Comparison of ENCODE assay signal across 25 mouse cellular contexts in the genomic region with DNA sequence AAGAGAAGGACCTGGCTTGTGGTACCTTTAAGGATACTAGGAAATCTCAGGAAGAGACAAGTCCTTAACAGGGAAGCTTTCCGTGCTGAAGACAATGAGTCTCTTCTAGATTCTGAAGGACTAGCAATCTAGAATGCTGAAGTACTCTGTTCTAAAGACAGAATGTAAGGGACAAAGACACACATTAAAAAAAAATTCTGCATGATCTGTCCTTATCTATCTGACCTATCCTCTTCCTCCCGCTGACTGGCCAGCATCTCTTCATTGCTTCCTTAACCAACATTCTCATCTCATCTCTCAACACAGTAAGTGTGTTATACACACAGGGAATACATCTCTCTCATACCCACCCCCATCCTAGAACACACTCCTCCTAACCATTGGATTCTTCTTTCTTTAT. TPM values are rescaled to one million over a fixed set of nuclear protein-coding genes. Genes with fewer than 3 reads are reported as not detected.
DNase-seq lines count a peak whose midpoint lies in the region; ATAC-seq and TF ChIP-seq lines count a peak whose summit lies in the region.
"Had no signal": no experiment of that assay in that cellular context is flagged by ENCODE, and none has a peak within 500 bp of the region (broad histone marks: within the 10 kb centered on the region; RNA-seq: fewer than 3 reads in every experiment).

A gene (minus strand): TSS at position 101 of the 400 bp plus-strand sequence.

- no peaks in the 10 kb centered on the region for H3K4me1 ChIP-seq in heart, embryonic 12.5 days (replicated peaks)
- no peaks in the 10 kb centered on the region for H3K4me1 ChIP-seq in midbrain, embryonic 11.5 days (ENCODE audit: control insufficient read depth, insufficient read depth, low read length)
- H3K4me1 ChIP-seq in midbrain, embryonic 13.5 days (replicated peaks), result no peaks in the 10 kb centered on the region
- H3K4me1 ChIP-seq in testis, adult 2 months (ENCODE audit: control insufficient read depth, insufficient read depth, low read length), result no peaks in the 10 kb centered on the region

- no peak within 1 kb of the TSS for H3K27ac ChIP-seq in heart, embryonic 12.5 days (ENCODE audit: poor library complexity, severe bottlenecking)
- H3K27ac ChIP-seq in midbrain, embryonic 11.5 days (ENCODE audit: low read depth, low read length), result no peak within 1 kb of the TSS
- H3K27ac ChIP-seq in midbrain, embryonic 13.5 days, result no peak within 1 kb of the TSS
- no peak within 1 kb of the TSS for H3K27ac ChIP-seq in testis, adult 2 months (ENCODE audit: control insufficient read depth, insufficient read depth, low read depth, low read length)

- TF ChIP-seq CTCF in testis, adult 2 months (IDR thresholded peaks at IDR 0.05; ENCODE audit: control insufficient read depth, insufficient read depth, insufficient replicate concordance, low read depth, low read length), result no peak

- no peak for TF ChIP-seq POLR2A in testis, adult 2 months (IDR thresholded peaks at IDR 0.05; ENCODE audit: control insufficient read depth, low read depth, low read length)

- WGBS in heart, embryonic 12.5 days, result 82% methylated on average over 2 of the region's 2 CpGs
- 96% methylated on average over 2 of the region's 2 CpGs for WGBS in midbrain, embryonic 11.5 days
- WGBS in midbrain, embryonic 13.5 days, result 98% methylated on average over 2 of the region's 2 CpGs

- ATAC-seq in heart, embryonic 12.5 days (ENCODE audit: insufficient number of reproducible peaks, low FRiP score), result no peak
- ATAC-seq in midbrain, embryonic 11.5 days (ENCODE audit: low FRiP score), result no peak
- no peak for ATAC-seq in midbrain, embryonic 13.5 days
- ATAC-seq: activated CD4-positive, CD25-positive, alpha-beta regulatory T cell, adult 4 months; CD4-positive, CD25-positive, alpha-beta regulatory T cell, adult 4 months; Patski had no signal

- H3K36me3 ChIP-seq in heart, embryonic 12.5 days, result no peaks in the 10 kb centered on the region
- no peaks in the 10 kb centered on the region for H3K36me3 ChIP-seq in midbrain, embryonic 11.5 days (ENCODE audit: control insufficient read depth, insufficient read depth, low read length)
- no peaks in the 10 kb centered on the region for H3K36me3 ChIP-seq in midbrain, embryonic 13.5 days
- H3K36me3 ChIP-seq in testis, adult 2 months (ENCODE audit: control insufficient read depth, insufficient read depth, low read length), result no peaks in the 10 kb centered on the region
- H3K36me3 ChIP-seq: G1E had no signal

- H3K9ac ChIP-seq in heart, embryonic 12.5 days, result 0 out of 2 replicates have a peak within 1 kb of the TSS, but pooled peaks have one; percentile 23
- no peak within 1 kb of the TSS for H3K9ac ChIP-seq in midbrain, embryonic 11.5 days (ENCODE audit: low read length)
- H3K9ac ChIP-seq in midbrain, embryonic 13.5 days (replicated peaks), result no peak within 1 kb of the TSS

- no peaks in the 10 kb centered on the region for H3K9me3 ChIP-seq in heart, embryonic 12.5 days (replicated peaks)
- no peaks in the 10 kb centered on the region for H3K9me3 ChIP-seq in midbrain, embryonic 11.5 days (ENCODE audit: control insufficient read depth, low read length)
- H3K9me3 ChIP-seq in midbrain, embryonic 13.5 days, result no peaks in the 10 kb centered on the region
- H3K9me3 ChIP-seq: G1E had no signal

- no peak for DNase-seq in heart, postnatal 25 days (ENCODE audit: low spot score)
- peak; percentile 41 for DNase-seq in midbrain, embryonic 11.5 days (ENCODE audit: low spot score, missing footprints)
- no peak for DNase-seq in testis, postnatal 10 days (ENCODE audit: low spot score)
- DNase-seq: adrenal gland, adult 2 months; adrenal gland, adult 8-10 months; adrenal gland, postnatal 10 days; adrenal gland, postnatal 14 days; adrenal gland, postnatal 25 days; adrenal gland, postnatal 36 days; B cell, adult 2 months; cerebellum, adult 11 months; cerebellum, adult 11-12 months; cerebellum, adult 18-20 months had no signal

- H3K4me2 ChIP-seq in heart, embryonic 12.5 days, result no peak within 1 kb of the TSS
- H3K4me2 ChIP-seq in midbrain, embryonic 11.5 days, result no peak within 1 kb of the TSS
- H3K4me2 ChIP-seq in midbrain, embryonic 13.5 days (replicated peaks), result no peak within 1 kb of the TSS

- H3K27me3 ChIP-seq in heart, embryonic 12.5 days (replicated peaks), result no peaks in the 10 kb centered on the region
- H3K27me3 ChIP-seq in midbrain, embryonic 11.5 days (ENCODE audit: control insufficient read depth, insufficient read depth, low read length), result no peaks in the 10 kb centered on the region
- no peaks in the 10 kb centered on the region for H3K27me3 ChIP-seq in midbrain, embryonic 13.5 days
- H3K27me3 ChIP-seq in testis, adult 2 months (ENCODE audit: control insufficient read depth, insufficient read depth, low read length), result no peaks in the 10 kb centered on the region

- H3K4me3 ChIP-seq in heart, embryonic 12.5 days, result no peak within 1 kb of the TSS
- no peak within 1 kb of the TSS for H3K4me3 ChIP-seq in midbrain, embryonic 11.5 days (ENCODE audit: low read depth, low read length)
- H3K4me3 ChIP-seq in midbrain, embryonic 13.5 days (replicated peaks), result no peak within 1 kb of the TSS
- peak within 1 kb of the TSS; percentile 67 for H3K4me3 ChIP-seq in testis, adult 2 months (ENCODE audit: control insufficient read depth, low read depth, low read length)

- intact Hi-C loops in heart, postnatal 25 days (cut with DNase I), result no loop called here

RNA-seq across cellular contexts. Expression of the gene that starts here (rescaled TPM):
- 0.28 and 0.42 TPM in 2 replicates for polyA plus RNA-seq in heart, embryonic 12.5 days (2016; fragmentation: Nextera tagmentation; extraction: Ambion mirVana)
- total RNA-seq in heart, postnatal 25 days (2021), result not detected
- 0.23 and 0.30 TPM in 2 replicates for polyA plus RNA-seq in midbrain, embryonic 11.5 days (2014; fragmentation: Nextera tagmentation; extraction: Ambion mirVana)
- polyA plus RNA-seq in midbrain, embryonic 13.5 days (2015; fragmentation: Nextera tagmentation; extraction: Ambion mirVana), result 0.28 TPM in 1 of 2 replicates, not detected in the other
- polyA plus RNA-seq in testis, adult 2 months (2012; rRNA removed), result 15.3 and 20.9 TPM in 2 replicates
- total RNA-seq: adrenal gland, adult 18-20 months; adrenal gland, adult 2 months; adrenal gland, adult 8-10 months; adrenal gland, postnatal 14 days; adrenal gland, postnatal 25 days; adrenal gland, postnatal 36 days; CH12.LX; ES-E14; G1E; MEL had no signal
- polyA plus RNA-seq: activated CD4-positive, CD25-positive, alpha-beta regulatory T cell, adult 4 months; adrenal gland, adult 2 months; C2C12; CD4-positive, CD25-positive, alpha-beta regulatory T cell, adult 4 months; G1E; Patski had no signal

Comparison
In these comparisons a context has a peak if more than half of its experiments do, and no peak if none do; other contexts are left out.
1. RNA of the gene that starts here (polyA plus RNA-seq): 15.3 to 20.9 TPM in testis, adult 2 months; 0.28 to 0.42 TPM in heart, embryonic 12.5 days, 0.23 to 0.30 TPM in midbrain, embryonic 11.5 days and 0.28 TPM in midbrain, embryonic 13.5 days; every median in the first group is over 10 times any median in the second.
2. Peak in DNase-seq in midbrain, embryonic 11.5 days; RNA of the gene not detected or under 1 TPM.